Mouse (Mus musculus): ENCODE results near the gene Lrrc8c.

- TF ChIP-seq CTCF (IDR thresholded peaks at IDR 0.05; ENCODE audit: borderline replicate concordance, control insufficient read depth, extremely low read depth, insufficient read depth, low read length, poor library complexity) (no peak), POLR2A (IDR thresholded peaks at IDR 0.05; ENCODE audit: control insufficient read depth, extremely low read depth, insufficient read depth, low read length, poor library complexity) (peak; percentile 38; the same call in 1 of the 2 replicates)
These were observed 130.4 kb downstream of the Lrrc8c start for GRCm38 (mm10) chr5:105649514-105650001.

Data from thymus, adult 2 months (tissue).